Mouse (Mus musculus): ENCODE measurements around the gene Rap1b.
"Not testable (repeated sequence)": the region's sequence is repeated elsewhere in the genome, so short reads cannot be mapped to it uniquely, and the experiment has no call there.

Gene Rap1b

DNA sequence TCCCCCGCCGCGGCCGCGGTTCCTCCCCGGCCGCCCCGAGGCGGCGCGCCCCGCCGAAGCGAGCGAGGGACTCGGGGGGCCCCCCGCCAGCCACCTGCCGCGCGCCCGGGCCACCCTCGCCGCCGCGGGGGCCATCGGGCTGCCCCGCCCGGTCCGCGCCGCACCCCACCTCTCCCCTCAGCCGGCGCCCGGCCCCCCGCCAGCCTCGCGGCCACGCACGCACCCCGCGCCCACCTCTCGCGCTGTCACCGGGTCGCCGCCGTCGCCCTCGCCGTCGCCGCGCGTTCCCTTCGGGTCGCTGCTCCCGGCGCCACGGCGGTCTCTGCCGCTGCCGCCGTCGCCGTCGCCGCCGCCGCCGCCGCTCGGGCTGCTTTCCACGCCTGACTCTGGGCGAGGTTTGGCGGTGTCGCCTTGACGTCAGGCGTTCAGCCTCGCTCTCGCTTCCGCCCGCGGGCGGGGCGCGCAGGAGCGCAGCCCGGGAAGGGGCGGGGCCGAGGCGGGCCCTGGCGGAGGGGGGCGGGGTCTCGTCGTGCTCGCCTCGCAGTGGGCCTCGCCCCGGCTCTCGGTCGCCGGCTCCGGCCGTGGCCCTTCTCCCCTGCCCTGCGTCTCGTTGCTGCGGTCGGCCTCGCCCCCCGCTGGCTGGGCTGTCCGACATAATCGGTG, at the start of gene Rap1b:
TSS of gene Rap1b (minus strand) at position 439 of the 663 bp plus-strand sequence.
- in situ Hi-C loops (cut with MboI) = no loop called here

DNA sequence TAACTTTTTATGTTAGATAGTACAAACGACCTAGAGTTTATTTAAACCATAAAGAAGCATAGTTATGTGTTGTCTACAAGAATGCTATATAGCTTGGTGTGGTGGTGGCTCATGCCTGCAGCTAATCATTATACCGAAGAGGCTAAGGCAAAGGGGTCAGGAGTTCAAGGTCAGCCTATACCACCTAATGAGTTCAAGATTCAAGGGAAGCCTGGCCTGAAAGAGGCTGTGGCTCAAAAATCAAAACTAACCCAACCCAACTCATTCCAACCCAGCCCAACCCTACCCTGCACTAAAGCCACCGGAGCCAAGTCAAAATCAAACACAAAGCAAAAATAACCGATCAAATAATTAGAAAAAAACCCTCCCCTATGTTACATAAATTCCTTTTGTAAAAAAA, 49.4 kb upstream of the Rap1b start:
- in situ Hi-C loops (cut with MboI) = no loop called here

DNA sequence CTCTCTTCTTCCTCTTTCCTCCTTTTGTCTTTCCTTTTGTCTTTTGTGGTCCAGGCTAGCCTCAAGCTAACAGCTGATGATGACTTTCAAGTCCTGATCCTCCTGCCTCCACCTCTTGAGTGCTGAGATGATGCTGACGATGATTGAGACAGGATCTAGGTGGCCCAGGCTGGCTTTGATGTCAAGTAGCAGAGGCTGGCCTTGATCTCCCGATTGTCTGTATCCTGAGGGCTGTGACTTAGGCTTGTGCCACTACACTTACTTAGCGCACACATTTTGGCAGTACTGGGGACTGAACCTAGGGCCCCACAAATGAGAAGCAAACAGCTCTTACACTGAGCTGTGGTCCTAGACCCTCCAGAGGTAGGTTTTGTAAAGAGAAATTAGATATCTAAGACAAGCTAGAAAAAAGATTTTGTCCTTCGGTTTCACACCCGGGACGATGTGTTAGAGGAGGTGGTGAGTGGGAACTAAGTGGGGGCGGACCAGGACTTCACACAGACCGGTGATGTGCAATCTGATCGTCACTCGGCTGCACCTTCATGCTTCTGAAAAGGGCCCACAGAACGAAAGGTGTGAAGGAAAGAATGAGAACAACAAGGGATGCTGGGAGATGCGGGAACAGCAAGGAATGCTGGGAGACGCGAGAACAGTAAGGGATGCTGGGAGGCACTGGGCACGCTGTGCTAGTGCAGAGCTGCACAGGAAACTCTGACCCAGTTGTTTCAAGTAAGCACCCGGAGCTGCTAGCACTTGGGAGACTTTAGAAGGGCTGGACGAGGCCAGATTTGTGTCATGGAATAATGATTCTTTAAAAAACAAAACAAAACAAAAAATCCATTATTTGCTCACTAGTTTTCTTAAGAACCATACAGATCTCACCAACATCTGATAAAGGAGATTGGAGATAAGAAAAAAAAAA, 48.5 kb upstream of the Rap1b start:
- in situ Hi-C loops (cut with MboI) = no loop called here

DNA sequence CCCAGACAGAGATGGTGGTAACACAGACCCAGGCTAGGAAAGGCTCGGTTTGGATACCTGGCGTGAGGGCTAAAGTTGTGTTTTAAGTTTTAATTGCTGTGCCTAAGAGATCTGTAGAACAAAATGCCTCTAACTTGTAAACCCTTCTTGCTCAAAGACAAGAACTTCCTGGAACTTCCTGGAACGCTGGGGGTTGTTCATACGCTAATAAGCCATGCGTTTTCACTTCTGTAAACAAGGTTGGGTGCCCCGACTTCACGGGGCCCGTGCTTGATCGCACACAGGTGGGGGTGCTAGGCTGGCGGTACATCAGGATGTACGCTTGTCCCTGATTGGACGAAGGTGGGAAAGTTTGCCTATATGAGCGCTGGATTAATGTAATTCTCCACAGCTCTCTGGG, 47.3 kb upstream of the Rap1b start:
- in situ Hi-C loops (cut with MboI) = not testable (repeated sequence)

DNA sequence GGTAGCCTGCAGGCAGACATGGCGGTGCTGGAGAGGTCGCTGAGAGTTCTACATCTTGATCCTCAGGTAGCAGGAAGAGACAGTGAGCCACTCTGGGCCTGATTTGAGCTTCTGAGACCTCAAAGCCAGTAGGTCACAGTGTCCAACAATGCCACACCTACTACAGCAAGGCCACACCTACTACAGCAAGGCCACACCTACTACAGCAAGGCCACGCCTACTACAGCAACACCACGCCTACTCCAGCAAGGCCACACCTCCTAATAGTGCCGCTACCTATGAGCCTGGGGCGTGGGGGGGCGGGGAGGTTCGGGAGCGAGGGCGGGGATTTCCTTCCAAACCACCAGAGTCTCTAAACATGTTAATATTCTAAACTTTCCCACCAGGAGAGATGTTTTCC, 45.5 kb upstream of the Rap1b start:
- in situ Hi-C loops (cut with MboI) = no loop called here

DNA sequence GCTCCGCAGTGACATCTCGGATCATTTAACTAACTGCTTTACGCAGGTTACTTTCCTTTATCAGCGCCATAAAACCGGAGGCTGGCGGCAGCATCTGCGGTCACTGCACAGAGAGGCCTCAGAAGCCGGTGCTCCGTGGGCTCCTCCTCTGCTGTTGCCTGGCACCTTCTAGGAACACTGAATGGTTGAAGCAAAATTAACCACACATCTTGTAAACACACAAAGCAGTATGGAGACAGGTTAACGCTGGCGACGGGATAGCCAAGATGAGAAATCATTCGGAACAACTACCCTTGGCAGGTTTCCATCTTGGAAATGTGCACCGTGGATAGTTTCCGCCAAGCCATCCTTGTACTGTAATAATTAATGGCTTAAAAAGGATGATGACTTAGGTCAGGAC, 43.0 kb upstream of the Rap1b start:
- in situ Hi-C loops (cut with MboI) = no loop called here

DNA sequence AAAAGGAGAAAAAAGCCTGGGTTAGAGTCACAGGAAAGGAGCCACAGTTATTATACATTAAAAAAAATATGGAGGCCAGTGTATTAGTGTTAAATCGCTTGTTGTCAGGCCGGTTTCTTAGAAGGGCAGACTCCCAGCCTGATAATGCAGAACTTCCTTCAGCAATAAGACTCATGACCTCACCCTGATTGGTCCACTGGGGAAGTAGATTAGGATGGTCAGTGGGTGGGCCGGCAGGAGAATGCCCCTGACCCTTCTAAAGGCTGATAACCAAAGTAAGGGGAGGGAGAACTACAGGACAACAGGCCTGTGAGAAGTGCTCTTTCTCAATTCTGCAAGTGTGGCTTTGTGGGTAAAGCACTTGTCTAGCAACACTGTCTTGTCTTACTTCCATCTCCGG, 39.5 kb upstream of the Rap1b start:
- in situ Hi-C loops (cut with MboI) = no loop called here

DNA sequence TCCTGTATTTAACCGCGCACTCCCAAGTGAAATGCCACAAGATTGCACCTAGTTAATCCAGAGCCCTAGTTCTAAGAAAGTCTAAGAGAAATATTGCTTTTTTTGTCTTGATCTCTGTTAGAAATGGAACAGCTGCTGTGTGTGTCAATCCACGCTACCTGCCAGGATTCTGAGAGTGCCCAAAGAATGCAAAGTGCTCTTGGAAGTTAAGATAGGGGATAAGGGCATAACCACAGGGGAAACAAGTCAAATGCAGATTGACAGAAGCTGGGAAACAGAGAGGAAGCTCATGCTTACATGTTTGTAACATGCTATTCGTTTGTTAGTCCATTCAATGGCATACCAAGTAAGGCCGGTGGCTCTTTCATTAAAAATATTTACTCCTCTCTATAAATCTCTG, 38.9 kb upstream of the Rap1b start:
- in situ Hi-C loops (cut with MboI) = no loop called here

DNA sequence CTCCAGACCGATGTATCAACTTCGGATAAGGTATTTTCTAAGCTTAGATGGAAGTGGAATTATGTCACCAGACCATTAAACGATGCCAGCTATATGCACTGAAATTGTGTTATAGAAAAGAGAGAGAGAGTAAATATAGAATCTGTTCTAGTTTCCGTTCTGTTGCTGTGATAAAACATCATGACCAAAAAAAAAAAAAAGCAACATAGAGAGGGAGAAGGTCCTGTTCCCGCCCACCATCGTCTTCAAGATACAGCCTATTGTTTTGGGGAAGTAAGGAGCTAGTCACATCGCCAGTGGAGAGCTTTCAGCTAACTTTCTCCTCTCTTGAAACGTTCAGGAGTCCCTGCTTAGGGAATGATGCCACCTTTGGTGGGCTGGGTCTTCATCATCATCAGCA, 37.6 kb upstream of the Rap1b start:
- in situ Hi-C loops (cut with MboI) = no loop called here

DNA sequence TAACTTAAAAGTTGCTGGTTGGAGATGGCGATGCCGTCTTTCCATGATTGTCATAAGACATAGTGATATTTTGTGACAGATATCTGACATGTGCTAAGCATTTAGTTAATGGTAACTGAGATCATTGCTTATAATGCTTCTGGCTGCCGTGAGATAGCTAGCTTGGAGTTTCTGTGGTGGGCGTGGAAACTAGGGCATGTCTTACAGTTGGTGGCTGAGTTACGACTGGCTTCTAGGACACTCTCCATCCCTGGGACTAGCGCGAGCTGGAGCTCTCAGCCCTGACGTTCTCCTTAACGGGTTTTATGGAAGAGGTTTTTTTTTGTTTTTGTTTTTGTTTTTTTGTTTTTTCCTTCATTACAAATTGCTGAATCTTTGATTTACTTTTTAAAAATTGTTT, 32.8 kb upstream of the Rap1b start:
- in situ Hi-C loops (cut with MboI) = no loop called here

DNA sequence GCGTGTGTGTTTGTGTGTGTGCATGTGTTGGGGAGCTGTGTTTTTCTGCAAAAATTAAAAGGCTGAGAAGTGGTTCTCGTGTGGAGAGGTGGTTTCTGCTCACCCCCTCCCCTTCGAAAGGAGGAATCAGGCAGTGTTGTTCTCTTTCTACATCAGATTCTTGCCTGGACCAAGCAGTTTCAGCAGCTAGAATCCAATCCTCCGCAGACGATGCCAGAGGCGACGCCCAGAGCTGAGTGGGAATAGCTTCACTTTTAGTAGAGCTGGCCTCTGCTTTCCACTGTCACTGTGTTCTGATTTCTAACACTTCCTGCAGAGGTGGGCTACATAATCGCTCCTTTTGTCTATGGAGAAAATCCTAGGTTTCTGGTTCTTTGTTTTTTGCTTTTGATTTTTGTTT, 31.0 kb upstream of the Rap1b start:
- in situ Hi-C loops (cut with MboI) = no loop called here

DNA sequence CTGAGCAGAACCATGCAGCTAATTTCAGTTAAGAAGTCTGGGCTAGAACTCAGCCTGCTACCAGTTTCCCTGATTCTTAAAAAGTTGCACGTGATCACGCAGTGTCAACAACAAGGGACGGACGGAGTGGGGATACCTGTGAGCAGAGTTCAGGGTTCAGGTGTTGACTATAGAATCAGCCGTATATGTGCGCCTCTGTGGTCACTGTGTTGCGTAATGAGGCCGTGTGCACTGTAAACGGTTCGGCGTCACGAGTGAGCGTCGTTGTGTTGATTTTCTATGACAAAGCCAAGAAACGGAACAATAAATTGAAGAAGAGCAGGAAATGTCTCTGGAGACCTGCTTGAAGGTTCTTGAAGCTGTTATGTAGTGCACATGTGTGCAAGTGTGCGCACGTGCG, 30.6 kb upstream of the Rap1b start:
- in situ Hi-C loops (cut with MboI) = no loop called here

DNA sequence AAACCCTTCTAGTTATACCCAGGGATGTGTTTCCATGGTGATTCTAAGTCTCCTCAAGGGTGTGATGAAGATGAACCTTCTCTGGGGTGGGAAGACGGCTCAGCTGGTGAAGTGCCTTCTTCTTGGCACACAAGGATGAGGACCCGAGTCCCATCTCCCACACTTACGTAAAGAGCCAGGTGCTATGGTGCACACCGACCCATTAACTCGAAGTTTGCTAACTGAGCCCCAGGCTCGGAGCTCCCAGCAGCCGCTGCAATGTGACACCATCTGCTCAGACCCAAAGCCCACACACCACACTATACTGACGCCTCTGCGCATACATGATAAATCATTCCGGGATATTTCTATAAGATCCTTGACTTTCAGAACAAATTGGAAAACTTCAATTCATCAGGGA, 29.1 kb upstream of the Rap1b start:
- in situ Hi-C loops (cut with MboI) = no loop called here

DNA sequence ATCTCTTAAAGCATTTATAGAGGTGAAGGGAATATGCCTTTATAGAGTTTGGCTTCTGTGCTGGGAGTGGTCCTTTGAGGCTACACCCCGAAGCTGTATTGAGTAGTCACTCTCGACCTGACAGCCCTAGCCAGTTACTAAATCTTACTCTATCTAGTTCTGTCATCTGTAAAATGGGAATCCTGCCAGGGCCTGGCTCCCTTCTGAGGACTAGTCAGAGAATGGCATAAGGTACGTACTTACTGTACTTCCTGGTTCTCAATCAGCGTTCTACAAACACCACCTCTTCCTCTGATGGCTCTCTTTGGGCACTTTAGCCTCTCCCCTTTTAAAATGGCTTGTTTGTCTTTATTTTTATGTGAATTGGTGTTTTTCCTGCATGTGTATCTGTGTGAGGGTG, 28.1 kb upstream of the Rap1b start:
- in situ Hi-C loops (cut with MboI) = no loop called here

DNA sequence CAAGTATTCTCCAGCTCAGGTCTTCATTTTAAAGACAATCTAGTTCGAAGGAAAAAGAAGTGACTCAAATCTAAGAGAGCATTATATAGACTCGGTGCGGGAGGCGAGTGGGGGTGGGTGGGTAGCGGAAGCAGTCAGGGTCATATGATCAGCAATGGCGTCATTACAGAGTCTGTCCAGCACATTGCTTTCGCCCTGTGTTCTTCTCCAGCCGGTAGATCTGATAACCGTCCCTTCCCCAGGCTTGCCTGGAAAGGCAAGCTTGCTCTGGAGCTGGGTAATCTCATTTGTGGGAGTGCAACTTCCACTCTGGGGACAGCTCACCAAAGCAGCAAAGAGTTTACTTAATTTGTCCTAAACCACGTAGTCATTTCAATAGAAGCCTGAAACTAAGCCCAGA, 26.6 kb upstream of the Rap1b start:
- in situ Hi-C loops (cut with MboI) = no loop called here

DNA sequence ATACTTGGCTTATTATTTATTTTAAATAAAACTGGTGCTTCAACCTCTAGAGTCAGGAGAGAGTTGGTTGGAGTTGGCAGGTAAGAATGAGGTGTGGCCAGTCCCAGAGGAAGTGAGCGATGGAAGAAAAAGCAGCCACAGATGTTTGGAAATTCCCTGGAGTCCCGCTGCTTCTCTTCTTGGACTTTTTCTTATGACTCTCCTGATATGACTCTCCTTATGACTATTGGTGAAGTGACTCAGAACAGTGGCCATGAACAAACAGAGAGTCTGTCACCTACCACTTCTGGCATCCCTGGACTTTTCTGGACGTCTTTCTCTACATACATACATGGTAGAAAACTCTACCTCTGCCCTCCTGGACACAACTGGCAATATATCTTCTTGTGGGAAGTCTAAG, 21.5 kb upstream of the Rap1b start:
- in situ Hi-C loops (cut with MboI) = no loop called here

DNA sequence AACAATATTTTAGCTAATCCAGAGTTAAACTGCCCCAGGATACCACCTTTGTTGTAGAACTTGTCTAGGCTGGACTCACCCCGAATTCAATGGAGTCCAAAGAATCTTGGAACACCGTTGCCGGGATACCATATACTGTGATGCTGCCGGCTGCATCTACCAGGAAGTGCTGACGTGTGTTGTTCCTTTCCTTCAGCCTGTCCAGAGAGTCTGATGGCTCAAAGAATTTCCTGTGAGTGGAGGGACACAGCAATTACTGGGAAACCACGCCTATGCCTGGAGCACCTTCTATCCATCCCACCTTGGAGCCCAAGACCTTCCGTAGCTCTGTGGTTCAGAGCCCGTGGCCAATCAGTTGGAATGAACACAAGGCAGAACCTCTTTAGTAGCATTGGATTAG, 20.8 kb upstream of the Rap1b start:
- in situ Hi-C loops (cut with MboI) = no loop called here

DNA sequence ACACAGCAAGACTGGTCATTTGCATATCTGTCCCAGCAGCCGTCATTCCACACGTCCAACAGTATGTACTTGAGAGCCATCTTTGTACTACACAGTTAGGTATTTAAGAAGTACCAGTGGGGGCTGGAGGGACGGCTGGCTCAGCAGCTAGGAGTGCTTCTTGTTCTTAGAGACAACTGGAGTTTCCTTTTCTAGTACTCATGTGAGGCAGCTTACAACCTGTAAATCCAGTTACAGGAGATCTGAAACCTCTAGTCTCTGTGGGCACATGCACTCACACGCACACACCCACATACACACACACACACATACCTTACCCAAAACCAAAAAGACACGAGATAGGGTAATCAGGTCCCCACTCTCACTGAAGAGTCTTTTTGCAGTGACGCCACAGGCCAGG, 18.9 kb upstream of the Rap1b start:
- in situ Hi-C loops (cut with MboI) = no loop called here

DNA sequence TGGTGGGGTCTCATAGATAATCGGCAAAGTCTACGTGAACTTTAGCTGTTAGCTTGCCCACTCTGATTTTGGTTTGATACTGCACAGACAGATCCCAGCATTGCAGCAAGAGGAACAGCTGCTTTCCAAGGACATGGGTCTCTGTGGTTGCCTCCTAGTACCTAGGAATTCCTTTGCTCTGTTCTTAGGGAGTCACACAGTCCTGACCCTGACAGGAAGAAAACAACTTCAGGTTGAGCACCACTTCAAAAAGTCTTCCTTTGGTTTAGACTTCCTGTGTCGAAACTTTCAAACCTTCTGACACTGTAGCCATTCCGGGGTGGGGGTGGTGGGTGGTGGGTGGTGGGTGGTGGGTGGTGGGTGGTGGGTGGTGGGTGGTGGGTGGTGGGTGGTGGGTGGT, 18.4 kb upstream of the Rap1b start:
- in situ Hi-C loops (cut with MboI) = no loop called here

DNA sequence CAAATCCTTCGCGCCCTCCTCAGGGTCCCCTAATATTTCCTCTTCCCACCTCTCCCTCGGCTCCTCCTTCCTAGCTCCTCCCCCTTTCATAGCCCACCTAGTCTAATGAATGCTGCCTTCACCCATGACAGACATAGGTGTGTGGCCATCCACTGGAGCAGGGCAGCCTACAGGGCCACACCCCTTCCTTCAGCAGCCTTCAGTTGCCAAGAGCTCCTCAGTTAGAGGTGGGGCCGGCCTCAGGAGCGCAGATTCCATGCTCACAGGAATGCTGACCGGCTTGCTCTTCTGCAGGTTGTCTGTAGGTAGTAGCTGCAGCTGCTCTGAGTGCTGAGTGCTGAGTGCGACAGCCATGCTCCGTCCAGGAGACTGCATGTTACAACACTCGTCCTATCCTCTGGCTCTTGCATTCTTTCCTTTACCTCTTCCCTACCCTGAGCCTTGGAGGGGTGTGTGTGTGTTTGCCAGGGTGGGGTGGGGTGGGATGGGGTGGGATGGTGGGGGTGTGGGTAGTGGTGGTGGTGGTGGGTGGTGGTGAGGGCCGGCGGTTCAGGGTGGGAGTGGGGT, 16.3 kb upstream of the Rap1b start:
- in situ Hi-C loops (cut with MboI) = no loop called here

DNA sequence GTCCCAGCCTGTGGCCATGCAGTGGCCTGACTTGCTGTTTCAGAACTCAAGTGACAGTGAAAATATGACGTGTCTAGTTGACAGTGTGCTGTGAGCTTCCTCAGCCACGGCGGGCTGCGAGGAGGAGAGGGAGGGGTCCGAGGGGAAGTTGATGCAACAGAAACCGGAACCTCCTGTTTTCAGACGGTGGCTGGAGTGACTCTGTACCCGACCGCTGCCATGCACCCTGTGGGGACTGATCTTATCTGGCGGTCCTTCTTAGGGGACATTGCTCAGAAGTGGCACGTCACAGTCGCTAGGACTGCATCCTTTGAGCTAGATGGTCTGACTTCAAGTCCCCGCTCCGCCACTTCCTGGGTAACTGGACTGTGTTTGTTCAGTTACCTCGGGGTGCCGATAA, 15.1 kb upstream of the Rap1b start:
- in situ Hi-C loops (cut with MboI) = no loop called here

DNA sequence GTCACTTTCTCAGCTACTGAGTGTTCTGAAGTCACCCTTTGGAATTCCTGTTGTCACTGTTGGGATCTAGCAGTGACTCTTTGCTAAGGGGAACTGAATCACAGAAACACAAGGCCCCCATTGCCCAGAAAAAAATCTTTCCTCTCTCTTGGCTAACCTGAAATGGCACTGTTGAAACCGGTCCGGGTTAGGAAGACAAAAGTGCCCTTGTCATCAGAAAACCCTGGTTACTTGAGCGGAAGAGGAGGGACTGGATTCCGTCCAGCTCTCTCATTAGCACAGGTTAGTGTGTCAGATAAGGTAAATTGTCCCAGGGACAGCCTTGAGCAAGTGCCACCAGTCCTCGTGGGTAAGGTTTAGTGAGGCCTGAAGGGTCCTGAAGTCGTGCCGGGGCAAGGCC, 14.5 kb upstream of the Rap1b start:
- in situ Hi-C loops (cut with MboI) = no loop called here

DNA sequence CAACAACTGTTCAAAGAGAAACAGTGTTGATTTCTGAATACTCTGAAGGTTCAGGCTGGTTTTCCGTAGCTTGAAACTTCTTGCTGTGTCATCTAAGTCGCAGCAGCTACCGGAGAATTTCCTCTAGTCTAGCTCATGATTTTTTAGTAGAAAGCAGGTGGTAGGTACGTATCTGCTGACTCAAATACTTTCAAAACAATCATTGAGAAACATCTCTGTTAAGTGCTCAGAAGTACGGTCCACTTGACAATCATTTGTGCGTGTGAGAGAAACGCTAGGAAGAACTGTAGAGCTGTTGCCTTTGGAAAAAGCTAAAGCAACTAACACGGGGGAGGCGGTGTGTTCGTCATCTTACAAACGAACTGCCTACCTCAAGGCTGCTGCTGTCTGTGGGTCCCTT, 14.0 kb upstream of the Rap1b start:
- in situ Hi-C loops (cut with MboI) = no loop called here

Data from mature B cell (primary cell).